Mouse (Mus musculus): ENCODE measurements around the gene Otulin. TPM values are rescaled to one million over a fixed set of nuclear protein-coding genes. Genes with fewer than 3 reads are reported as not detected.

Otulin gene
- polyA plus RNA-seq, 1 experiment = 53.1 TPM

GRCm38 (mm10) chr15:27659592-27660244 is 29.2 kb upstream of the Otulin start:
- peaks cover 19% of the 10 kb centered on the region for H3K36me3 ChIP-seq (ENCODE audit: control insufficient read depth, insufficient read depth, low read length)
- no peaks in the 10 kb centered on the region for H3K27me3 ChIP-seq (ENCODE audit: control insufficient read depth, insufficient read depth, low read length)
- H3K4me1 ChIP-seq (ENCODE audit: control insufficient read depth, insufficient read depth, insufficient read length) = no peaks in the 10 kb centered on the region
- H3K4me3 ChIP-seq (ENCODE audit: extremely low read depth, insufficient read depth, insufficient read length) = no peak overlapping the region
- H3K27ac ChIP-seq (ENCODE audit: insufficient read depth, low read length) = no peak overlapping the region
- 38% methylated on average over 17 of the region's 17 CpGs for WGBS
- DNase-seq (ENCODE audit: low read depth in 1 of 2, low spot score in 2 of 2) = peak; percentile 67 to 80
- no peak for TF ChIP-seq POLR2A (IDR thresholded peaks at IDR 0.05; ENCODE audit: low read depth, low read length)
- peak; percentile 91 for TF ChIP-seq CTCF (IDR thresholded peaks at IDR 0.05; ENCODE audit: extremely low read depth, insufficient read depth, insufficient read length, insufficient replicate concordance)

GRCm38 (mm10) chr15:27659143-27659542 is 28.6 kb upstream of the Otulin start:
- no peaks in the 10 kb centered on the region for H3K4me1 ChIP-seq (ENCODE audit: control insufficient read depth, insufficient read depth, insufficient read length)
- H3K27ac ChIP-seq (ENCODE audit: insufficient read depth, low read length) = no peak overlapping the region
- TF ChIP-seq POLR2A (IDR thresholded peaks at IDR 0.05; ENCODE audit: low read depth, low read length) (no peak), CTCF (IDR thresholded peaks at IDR 0.05; ENCODE audit: extremely low read depth, insufficient read depth, insufficient read length, insufficient replicate concordance) (no peak)
- peaks cover 20% of the 10 kb centered on the region for H3K36me3 ChIP-seq (ENCODE audit: control insufficient read depth, insufficient read depth, low read length)
- WGBS = 92% methylated on average over 5 of the region's 5 CpGs
- H3K4me3 ChIP-seq (ENCODE audit: extremely low read depth, insufficient read depth, insufficient read length) = no peak overlapping the region
- no peaks in the 10 kb centered on the region for H3K27me3 ChIP-seq (ENCODE audit: control insufficient read depth, insufficient read depth, low read length)
- DNase-seq (ENCODE audit: low read depth in 1 of 2, low spot score in 2 of 2) = no peak

GRCm38 (mm10) chr15:27658356-27658755 is 27.9 kb upstream of the Otulin start:
- H3K4me3 ChIP-seq (ENCODE audit: extremely low read depth, insufficient read depth, insufficient read length) = no peak overlapping the region
- no peaks in the 10 kb centered on the region for H3K4me1 ChIP-seq (ENCODE audit: control insufficient read depth, insufficient read depth, insufficient read length)
- DNase-seq (ENCODE audit: low read depth in 1 of 2, low spot score in 2 of 2) = no peak
- peaks cover 20% of the 10 kb centered on the region for H3K36me3 ChIP-seq (ENCODE audit: control insufficient read depth, insufficient read depth, low read length)
- H3K27ac ChIP-seq (ENCODE audit: insufficient read depth, low read length) = no peak overlapping the region
- no peak for TF ChIP-seq CTCF (IDR thresholded peaks at IDR 0.05; ENCODE audit: extremely low read depth, insufficient read depth, insufficient read length, insufficient replicate concordance)
- WGBS = 86% methylated on average over 4 of the region's 4 CpGs
- H3K27me3 ChIP-seq (ENCODE audit: control insufficient read depth, insufficient read depth, low read length) = no peaks in the 10 kb centered on the region

- H3K27me3 ChIP-seq (ENCODE audit: control insufficient read depth, insufficient read depth, low read length) = no peaks in the 10 kb centered on the region
- WGBS = 95% methylated on average over 10 of the region's 10 CpGs
- H3K4me1 ChIP-seq (ENCODE audit: control insufficient read depth, insufficient read depth, insufficient read length) = no peaks in the 10 kb centered on the region
- DNase-seq (ENCODE audit: low read depth in 1 of 2, low spot score in 2 of 2) = no peak
- H3K4me3 ChIP-seq (ENCODE audit: extremely low read depth, insufficient read depth, insufficient read length) = no peak overlapping the region
- TF ChIP-seq CTCF (IDR thresholded peaks at IDR 0.05; ENCODE audit: extremely low read depth, insufficient read depth, insufficient read length, insufficient replicate concordance) (no peak), POLR2A (IDR thresholded peaks at IDR 0.05; ENCODE audit: low read depth, low read length) (no peak)
- H3K27ac ChIP-seq (ENCODE audit: insufficient read depth, low read length) = no peak overlapping the region
- peaks cover 20% of the 10 kb centered on the region for H3K36me3 ChIP-seq (ENCODE audit: control insufficient read depth, insufficient read depth, low read length)
These were observed 27.4 kb upstream of the Otulin start for GRCm38 (mm10) chr15:27657866-27658265.

- TF ChIP-seq POLR2A (IDR thresholded peaks at IDR 0.05; ENCODE audit: low read depth, low read length) (no peak), CTCF (IDR thresholded peaks at IDR 0.05; ENCODE audit: extremely low read depth, insufficient read depth, insufficient read length, insufficient replicate concordance) (no peak)
- Histone ChIP-seq H3K27ac (ENCODE audit: insufficient read depth, low read length) (no peak overlapping the region), H3K36me3 (ENCODE audit: control insufficient read depth, insufficient read depth, low read length) (peaks cover 14% of the 10 kb centered on the region)
These were observed 26.1 kb upstream of the Otulin start for GRCm38 (mm10) chr15:27656626-27657025.

GRCm38 (mm10) chr15:27655015-27655414 is 24.5 kb upstream of the Otulin start:
- Histone ChIP-seq H3K4me3 (ENCODE audit: extremely low read depth, insufficient read depth, insufficient read length) (no peak overlapping the region), H3K27me3 (ENCODE audit: control insufficient read depth, insufficient read depth, low read length) (no peaks in the 10 kb centered on the region), H3K4me1 (ENCODE audit: control insufficient read depth, insufficient read depth, insufficient read length) (no peaks in the 10 kb centered on the region), H3K36me3 (ENCODE audit: control insufficient read depth, insufficient read depth, low read length) (peaks cover 13% of the 10 kb centered on the region), H3K27ac (ENCODE audit: insufficient read depth, low read length) (no peak overlapping the region)
- 66% methylated on average over 5 of the region's 5 CpGs for WGBS
- TF ChIP-seq POLR2A (IDR thresholded peaks at IDR 0.05; ENCODE audit: low read depth, low read length) (no peak), CTCF (IDR thresholded peaks at IDR 0.05; ENCODE audit: extremely low read depth, insufficient read depth, insufficient read length, insufficient replicate concordance) (no peak)
- DNase-seq (ENCODE audit: low read depth in 1 of 2, low spot score in 2 of 2) = no peak

More at GRCm38 (mm10) chr15:27656626-27657025, 26.1 kb upstream of the Otulin start:
- DNase-seq (ENCODE audit: low read depth in 1 of 2, low spot score in 2 of 2) = no peak
- Histone ChIP-seq H3K4me1 (ENCODE audit: control insufficient read depth, insufficient read depth, insufficient read length) (no peaks in the 10 kb centered on the region), H3K4me3 (ENCODE audit: extremely low read depth, insufficient read depth, insufficient read length) (no peak overlapping the region), H3K27me3 (ENCODE audit: control insufficient read depth, insufficient read depth, low read length) (no peaks in the 10 kb centered on the region)
- WGBS = 87% methylated on average over 9 of the region's 9 CpGs

- Histone ChIP-seq H3K36me3 (ENCODE audit: control insufficient read depth, insufficient read depth, low read length) (no peaks in the 10 kb centered on the region), H3K27me3 (ENCODE audit: control insufficient read depth, insufficient read depth, low read length) (no peaks in the 10 kb centered on the region), H3K4me1 (ENCODE audit: control insufficient read depth, insufficient read depth, insufficient read length) (no peaks in the 10 kb centered on the region), H3K27ac (ENCODE audit: insufficient read depth, low read length) (no peak overlapping the region), H3K4me3 (ENCODE audit: extremely low read depth, insufficient read depth, insufficient read length) (no peak overlapping the region)
- WGBS = 48% methylated on average over 3 of the region's 3 CpGs
- no peak for DNase-seq (ENCODE audit: low read depth in 1 of 2, low spot score in 2 of 2)
- no peak for TF ChIP-seq POLR2A (IDR thresholded peaks at IDR 0.05; ENCODE audit: low read depth, low read length)
- TF ChIP-seq CTCF (IDR thresholded peaks at IDR 0.05; ENCODE audit: extremely low read depth, insufficient read depth, insufficient read length, insufficient replicate concordance) = no peak
These were observed 17.2 kb upstream of the Otulin start for GRCm38 (mm10) chr15:27647686-27648085.
